Comparison of ENCODE assay signal across 11 mouse cellular contexts in genomic region chr13:29156703-29157102, GRCm38 (mm10).
A peak's percentile ranks its signal among the peaks of the same experiment; 100 is the strongest.
DNase-seq lines count a peak whose midpoint lies in the region; TF ChIP-seq lines count a peak whose summit lies in the region.
"Had no signal": no experiment of that assay in that cellular context is flagged by ENCODE, and none has a peak within 500 bp of the region (broad histone marks: within the 10 kb centered on the region; RNA-seq: fewer than 3 reads in every experiment).

No protein-coding gene starts in this region.

- no peak overlapping the region for H3K27ac ChIP-seq in left cerebral cortex, adult 2 months
- H3K27ac ChIP-seq: liver, embryonic 13.5 days had no signal

- peak; percentile 23 for DNase-seq in adrenal gland, postnatal 10 days
- DNase-seq in adrenal gland, postnatal 4 days (ENCODE audit: low spot score in 2 of 2): no peak
- DNase-seq in left cerebral cortex, adult 2 months (ENCODE audit: extremely low spot score in 1 of 2, low spot score in 2 of 2): no peak
- no peak for DNase-seq in left cerebral cortex, postnatal 14 days (ENCODE audit: low spot score in 2 of 2)
- DNase-seq in lung, postnatal 10 days: peak; percentile 43
- peak; percentile 65 for DNase-seq in thymus, postnatal 25 days
- no peak for DNase-seq in kidney, adult 18-20 months
- DNase-seq in Muller cell, postnatal 12 days (ENCODE audit: inconsistent ontology term): no peak
- DNase-seq: cerebellum, adult 11-12 months; heart, postnatal 4 days; liver, embryonic 13.5 days had no signal

- intact Hi-C loops in left cerebral cortex, adult 2 months (cut with DNase I): no loop called here
- intact Hi-C loops in left cerebral cortex, postnatal 14 days (cut with DNase I): no loop called here

- peak; percentile 22 for TF ChIP-seq CTCF in left cerebral cortex, adult 2 months (IDR thresholded peaks at IDR 0.05)

- H3K4me3 ChIP-seq in left cerebral cortex, adult 2 months: no peak overlapping the region
- H3K4me3 ChIP-seq: liver, embryonic 13.5 days had no signal

Comparison
In these comparisons a context has a peak if more than half of its experiments do, and no peak if none do; other contexts are left out.
1. DNase-seq: peak in adrenal gland, postnatal 10 days (single experiment), lung, postnatal 10 days (single experiment) and thymus, postnatal 25 days (single experiment); none in adrenal gland, postnatal 4 days (0 of 2), left cerebral cortex, adult 2 months (0 of 2), left cerebral cortex, postnatal 14 days (0 of 2), kidney, adult 18-20 months (single experiment) and Muller cell, postnatal 12 days (single experiment).